Mouse (Mus musculus): ENCODE measurements at regions not wholly inside any gene's neighbourhood (a gene's known extent, or its start where the extent isn't known, plus 50 kb on each side); places are given as distances from the start of the nearest gene placed in this dataset.

- DNase-seq (ENCODE audit: low read depth, low spot score) = no peak
Measured at GRCm38 (mm10) chr3:60138319-60138718, 56.6 kb downstream of the Sucnr1 start.

GRCm38 (mm10) chr3:60159865-60160264, 78.2 kb downstream of the Sucnr1 start:
- no peak for DNase-seq (ENCODE audit: low read depth, low spot score)

- DNase-seq (ENCODE audit: low read depth, low spot score) = no peak
Measured at GRCm38 (mm10) chr3:60167633-60168032, 86.0 kb downstream of the Sucnr1 start.

- DNase-seq (ENCODE audit: low read depth, low spot score) = no peak
Measured at GRCm38 (mm10) chr3:60168135-60168926, 86.7 kb downstream of the Sucnr1 start.

- no peak for DNase-seq (ENCODE audit: low read depth, low spot score)
Measured at GRCm38 (mm10) chr3:60169606-60170005, 87.9 kb downstream of the Sucnr1 start.

GRCm38 (mm10) chr3:60184481-60184880, 102.8 kb downstream of the Sucnr1 start:
- DNase-seq (ENCODE audit: low read depth, low spot score) = no peak

- DNase-seq (ENCODE audit: low read depth, low spot score) = peak; percentile 12
Measured at GRCm38 (mm10) chr3:60196031-60196430, 114.4 kb downstream of the Sucnr1 start.

- DNase-seq (ENCODE audit: low read depth, low spot score) = no peak
Measured at GRCm38 (mm10) chr3:60207936-60208335, 126.3 kb downstream of the Sucnr1 start.

GRCm38 (mm10) chr3:60218938-60219337, 137.3 kb downstream of the Sucnr1 start:
- no peak for DNase-seq (ENCODE audit: low read depth, low spot score)

GRCm38 (mm10) chr3:60240664-60241063, 159.0 kb downstream of the Sucnr1 start:
- DNase-seq (ENCODE audit: low read depth, low spot score) = no peak

GRCm38 (mm10) chr3:60266666-60267415, 185.2 kb downstream of the Sucnr1 start:
- DNase-seq (ENCODE audit: low read depth, low spot score) = no peak

GRCm38 (mm10) chr3:60267416-60268174, 185.9 kb downstream of the Sucnr1 start:
- no peak for DNase-seq (ENCODE audit: low read depth, low spot score)

- no peak for DNase-seq (ENCODE audit: low read depth, low spot score)
Measured at GRCm38 (mm10) chr3:60270463-60270862, 188.8 kb downstream of the Sucnr1 start.

GRCm38 (mm10) chr3:60273744-60274143, 192.1 kb downstream of the Sucnr1 start:
- no peak for DNase-seq (ENCODE audit: low read depth, low spot score)

- no peak for DNase-seq (ENCODE audit: low read depth, low spot score)
Measured at GRCm38 (mm10) chr3:60275249-60275838, 193.7 kb downstream of the Sucnr1 start.

- no peak for DNase-seq (ENCODE audit: low read depth, low spot score)
Measured at GRCm38 (mm10) chr3:60277791-60278190, 194.8 kb upstream of the Mbnl1 start.

GRCm38 (mm10) chr3:60281229-60281628, 191.4 kb upstream of the Mbnl1 start:
- no peak for DNase-seq (ENCODE audit: low read depth, low spot score)

- no peak for DNase-seq (ENCODE audit: low read depth, low spot score)
Measured at GRCm38 (mm10) chr3:60281959-60282495, 190.6 kb upstream of the Mbnl1 start.

- peak; percentile 82 for DNase-seq (ENCODE audit: low read depth, low spot score)
Measured at GRCm38 (mm10) chr3:60292142-60292541, 180.5 kb upstream of the Mbnl1 start.

GRCm38 (mm10) chr3:60292940-60293339, 179.7 kb upstream of the Mbnl1 start:
- no peak for DNase-seq (ENCODE audit: low read depth, low spot score)

GRCm38 (mm10) chr3:60305399-60305798, 167.2 kb upstream of the Mbnl1 start:
- no peak for DNase-seq (ENCODE audit: low read depth, low spot score)
